Mouse (Mus musculus): ENCODE measurements around the gene Dnajc17. TPM values are rescaled to one million over a fixed set of nuclear protein-coding genes. Genes with fewer than 3 reads are reported as not detected.
A peak's percentile ranks its signal among the peaks of the same experiment; 100 is the strongest.

Gene Dnajc17
- total RNA-seq, 4 experiments from 2014 or later, result 7.5 to 8.5 (median 8.0) TPM

DNA sequence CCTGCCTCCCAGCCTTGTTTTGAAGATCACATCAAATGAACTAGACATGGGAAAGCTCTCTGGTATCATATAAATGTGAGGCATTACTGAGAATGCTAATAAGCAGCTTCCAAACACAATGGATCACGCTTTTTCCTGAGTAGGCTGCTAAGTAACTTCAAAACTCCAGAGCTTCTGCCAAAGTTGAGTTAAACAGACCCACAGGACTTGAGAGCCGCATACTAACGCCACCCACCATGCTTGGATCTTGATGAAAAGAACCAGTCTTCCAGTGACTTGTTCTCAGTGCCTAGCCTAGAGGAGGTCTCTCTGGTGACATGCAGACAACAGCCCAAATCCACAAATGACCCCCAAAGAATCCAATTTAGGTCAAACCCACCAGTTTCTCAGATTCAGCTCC, 9.7 kb downstream of the Dnajc17 start:
- no peak for DNase-seq (ENCODE audit: low spot score in 2 of 2)

DNA sequence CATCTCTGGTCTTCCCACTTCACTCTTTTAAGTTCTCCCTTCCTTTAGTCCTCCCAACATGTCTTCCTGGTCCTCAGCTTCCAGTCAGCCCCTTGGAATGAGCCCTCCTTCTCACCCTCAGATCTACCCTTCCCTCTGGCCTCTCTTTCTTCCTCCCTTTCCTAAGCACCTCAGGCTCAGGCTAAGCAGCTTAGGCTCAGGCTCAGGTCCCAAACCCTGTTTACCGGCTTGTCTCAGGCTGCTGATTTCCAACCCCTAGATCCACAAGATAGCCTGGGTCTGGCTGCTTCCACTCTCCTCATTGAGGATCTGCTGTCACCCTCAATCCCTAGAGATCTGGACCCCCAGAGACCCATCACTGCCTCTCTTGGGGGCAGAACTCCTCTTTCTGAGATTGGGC, 10.5 kb downstream of the Dnajc17 start:
- DNase-seq (ENCODE audit: low spot score in 2 of 2), result no peak

DNA sequence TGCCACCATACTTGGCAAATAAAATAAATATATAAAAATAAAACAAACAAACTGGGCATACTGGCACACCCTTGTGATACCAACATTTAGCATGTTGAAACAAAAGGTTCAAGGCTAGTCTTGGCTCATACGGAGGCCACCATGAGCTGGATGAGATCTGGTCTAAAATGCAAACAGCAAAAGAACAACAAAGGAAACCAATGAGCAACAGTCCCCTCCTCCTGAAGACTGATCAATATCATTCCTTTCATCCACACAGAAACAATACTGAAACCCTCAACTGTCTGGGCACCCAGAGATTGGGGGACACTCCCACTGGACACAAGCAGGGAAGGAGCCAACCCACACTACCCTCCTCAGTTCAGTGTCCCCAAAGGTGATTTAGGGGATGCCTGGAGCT, 11.1 kb downstream of the Dnajc17 start:
- DNase-seq (ENCODE audit: low spot score in 2 of 2), result no peak

DNA sequence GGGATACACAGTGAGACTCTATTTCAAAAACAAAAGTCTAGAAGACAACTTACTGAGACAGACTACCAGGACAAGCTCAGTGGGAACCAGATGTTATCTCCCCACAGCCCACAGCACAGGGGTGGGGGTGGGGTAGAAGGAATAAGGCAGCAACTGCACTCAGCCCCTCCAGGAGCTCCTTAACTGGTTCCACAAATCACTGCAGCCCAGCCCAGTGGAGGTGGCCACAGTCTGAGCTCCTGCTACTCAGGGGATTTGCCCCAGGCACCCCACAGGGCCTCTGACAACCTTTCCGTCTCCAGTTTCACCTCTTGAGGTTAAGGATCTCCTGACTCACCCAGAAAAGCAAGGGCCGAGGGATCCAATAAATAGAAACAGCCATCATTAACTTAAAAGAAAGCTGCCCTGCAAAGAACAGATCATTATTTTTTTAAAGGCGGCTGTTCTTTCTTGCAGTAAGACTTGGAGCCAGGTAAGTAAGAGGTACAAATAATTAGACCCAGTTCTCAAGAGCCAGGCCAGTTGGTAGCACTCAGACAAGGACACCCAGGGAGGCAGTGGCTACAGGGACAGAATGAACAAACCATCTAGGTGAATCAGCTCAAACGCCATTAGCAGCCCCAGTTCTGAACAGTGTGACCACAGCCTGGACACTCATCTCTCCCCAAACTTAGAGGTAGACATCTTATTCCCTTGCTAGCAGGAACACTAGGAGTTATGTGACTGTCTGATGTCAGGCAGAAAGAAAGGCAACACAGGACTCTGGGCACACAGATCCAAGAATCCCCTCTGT, 12.1 kb downstream of the Dnajc17 start:
- DNase-seq (ENCODE audit: low spot score in 2 of 2), result no peak

DNA sequence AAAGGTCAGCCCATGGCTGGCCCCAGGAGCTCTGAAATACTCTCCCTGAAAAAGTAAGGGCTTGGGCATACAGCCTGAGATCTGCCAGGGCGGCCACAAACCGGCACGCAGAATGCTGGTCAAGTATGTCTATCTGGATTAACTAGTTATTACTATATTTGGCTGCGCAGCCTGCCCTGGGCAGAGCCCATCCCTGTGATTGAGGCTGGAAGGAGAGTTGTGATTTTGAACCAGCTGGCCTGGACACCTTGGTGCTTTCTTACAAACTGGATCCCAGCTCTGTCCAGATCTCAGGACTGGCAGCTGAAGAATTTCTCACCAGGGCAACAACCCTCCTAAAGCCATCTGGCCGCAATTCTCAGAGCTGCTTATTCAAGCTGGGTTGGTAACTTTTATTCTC, 14.5 kb downstream of the Dnajc17 start:
- peak; percentile 27 to 68 for DNase-seq (ENCODE audit: low spot score in 2 of 2)

DNA sequence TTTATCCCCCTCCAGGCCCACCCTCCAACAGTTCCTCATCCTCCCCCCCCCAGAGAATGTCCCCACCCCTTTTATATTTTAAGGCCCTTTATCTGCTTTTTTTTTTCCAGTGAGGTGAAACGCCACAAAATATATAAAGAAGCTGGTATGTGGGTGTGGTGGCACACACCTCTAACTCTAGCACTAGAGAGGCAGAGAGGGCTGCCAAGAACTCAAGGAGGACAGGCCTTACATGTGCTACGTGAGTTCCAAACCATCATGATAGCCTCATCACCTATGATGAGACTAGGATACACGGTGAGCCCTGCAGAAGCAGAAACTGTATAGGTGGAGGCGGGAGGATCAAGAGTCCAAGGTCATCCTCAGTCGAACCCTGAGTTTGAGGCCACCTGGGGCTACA, 17.6 kb downstream of the Dnajc17 start:
- no peak for DNase-seq (ENCODE audit: low spot score in 2 of 2)

DNA sequence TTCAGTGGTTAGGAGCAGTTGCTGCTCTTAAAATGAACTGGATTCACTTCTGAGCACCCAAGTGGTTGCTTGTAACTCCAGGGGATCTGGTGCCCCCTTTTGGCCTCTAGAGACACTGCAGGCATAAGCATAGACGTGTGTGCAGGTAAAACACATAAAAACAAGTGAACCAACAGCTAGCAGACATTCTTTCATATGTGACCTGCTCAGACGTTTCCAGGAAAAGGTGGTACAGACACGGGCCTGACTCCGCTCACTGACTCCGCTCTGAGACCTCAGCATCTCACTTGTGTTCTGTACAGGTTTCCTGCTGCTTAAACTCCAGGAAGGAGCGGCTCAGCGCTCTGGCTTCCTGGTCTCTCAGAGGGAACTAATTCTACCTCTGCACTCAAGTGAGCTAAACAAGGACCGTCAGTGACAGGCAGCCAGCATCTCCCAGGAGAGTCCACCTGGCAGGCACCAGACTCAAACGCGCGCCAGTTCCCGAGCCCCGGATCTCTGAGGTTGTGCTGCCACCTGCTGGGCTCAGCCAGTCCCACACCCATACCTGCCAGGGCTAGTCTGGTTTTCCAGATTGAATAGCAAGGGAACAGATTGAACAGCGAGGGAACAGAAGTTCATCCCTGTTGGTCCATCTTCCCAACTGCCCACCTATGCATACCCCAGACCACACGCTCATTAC, 19.4 kb downstream of the Dnajc17 start:
- DNase-seq (ENCODE audit: low spot score in 2 of 2), result peak; percentile 75 to 80

DNA sequence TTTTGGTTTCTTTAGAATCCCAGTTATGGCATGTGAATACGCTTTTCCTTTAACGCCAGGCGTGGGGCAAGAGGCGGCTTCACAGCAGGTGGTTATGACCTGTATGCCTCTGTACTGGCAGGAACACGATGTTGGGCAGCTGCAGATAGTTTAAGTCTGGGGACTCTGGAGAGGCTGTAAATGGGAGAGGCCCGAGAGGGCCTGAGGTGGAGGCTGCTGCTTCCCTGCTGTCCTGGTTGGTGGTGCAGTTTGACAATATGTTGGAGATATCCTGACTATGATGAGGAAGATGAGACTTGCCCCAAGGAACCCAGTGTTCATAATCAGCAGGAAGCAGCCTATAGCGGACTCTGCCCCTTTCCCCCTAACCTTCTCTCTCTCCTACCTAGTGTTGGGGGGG, 25.7 kb downstream of the Dnajc17 start:
- no peak for DNase-seq (ENCODE audit: low spot score in 2 of 2)

DNA sequence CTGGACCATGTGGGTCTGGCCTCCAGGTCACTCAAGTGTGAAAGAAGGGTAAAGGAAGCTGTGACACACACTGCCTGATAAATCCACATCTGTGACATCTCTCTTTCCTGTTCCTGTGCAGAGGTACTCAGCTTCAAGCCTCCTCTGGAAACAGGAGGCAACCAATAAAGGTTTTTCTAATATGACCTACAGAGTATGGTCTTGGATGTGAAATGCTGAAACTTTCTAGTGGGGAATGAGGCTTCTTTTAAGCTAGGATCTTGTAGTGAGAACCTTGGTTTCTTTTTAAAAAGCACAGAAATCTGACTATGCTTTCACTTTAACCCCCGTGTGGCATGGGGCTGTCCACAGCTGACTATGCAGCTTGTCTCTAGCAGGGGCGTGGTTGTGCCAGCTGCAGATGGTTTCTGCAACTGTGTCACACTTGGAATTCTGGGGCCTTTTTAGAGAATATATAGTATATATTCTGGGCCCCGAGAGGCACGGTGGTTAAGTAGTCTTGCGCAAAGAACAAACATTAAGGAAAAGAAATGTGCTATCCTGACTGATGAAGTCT, 31.1 kb downstream of the Dnajc17 start:
- no peak for DNase-seq (ENCODE audit: low spot score in 2 of 2)

DNA sequence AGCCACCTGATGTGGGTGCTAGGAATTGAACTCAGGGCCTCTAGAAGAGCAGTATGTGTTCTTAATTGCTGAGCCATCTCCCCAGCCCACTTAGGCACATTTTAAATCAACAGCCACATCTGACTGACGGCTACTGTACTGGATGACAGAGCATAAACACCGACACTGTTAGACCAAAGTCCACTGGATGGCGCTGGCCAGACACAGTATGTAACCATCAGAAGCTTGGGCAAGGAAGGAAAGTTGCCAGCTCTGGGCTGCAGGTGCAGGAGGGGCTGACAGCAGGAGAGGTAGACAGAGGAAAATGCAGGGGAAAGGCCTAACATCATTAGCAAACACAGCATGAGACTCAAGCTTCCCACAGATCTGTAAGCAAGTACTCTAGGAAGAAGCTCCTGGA, 31.8 kb downstream of the Dnajc17 start:
- DNase-seq (ENCODE audit: low spot score in 2 of 2), result no peak

DNA sequence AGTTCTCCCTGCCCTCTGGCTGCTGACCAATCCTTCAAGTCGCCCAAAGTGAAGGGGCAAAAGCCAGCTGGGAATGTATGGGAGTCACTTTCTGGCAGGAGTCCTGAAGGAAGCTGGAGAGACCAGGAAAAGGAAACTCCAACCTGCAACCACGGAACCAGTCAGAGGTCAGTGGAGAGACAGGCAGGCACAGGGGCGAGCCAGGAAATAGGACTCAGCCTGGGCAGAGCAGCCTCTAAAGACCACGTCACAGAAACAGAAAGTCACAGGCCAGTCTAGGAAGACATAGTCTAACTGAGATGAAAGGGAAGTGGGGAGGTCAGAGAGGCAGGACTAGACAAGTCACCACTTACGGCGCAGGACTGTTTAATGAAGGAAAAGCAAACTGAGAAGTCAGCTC, 33.0 kb downstream of the Dnajc17 start:
- no peak for DNase-seq (ENCODE audit: low spot score in 2 of 2)

DNA sequence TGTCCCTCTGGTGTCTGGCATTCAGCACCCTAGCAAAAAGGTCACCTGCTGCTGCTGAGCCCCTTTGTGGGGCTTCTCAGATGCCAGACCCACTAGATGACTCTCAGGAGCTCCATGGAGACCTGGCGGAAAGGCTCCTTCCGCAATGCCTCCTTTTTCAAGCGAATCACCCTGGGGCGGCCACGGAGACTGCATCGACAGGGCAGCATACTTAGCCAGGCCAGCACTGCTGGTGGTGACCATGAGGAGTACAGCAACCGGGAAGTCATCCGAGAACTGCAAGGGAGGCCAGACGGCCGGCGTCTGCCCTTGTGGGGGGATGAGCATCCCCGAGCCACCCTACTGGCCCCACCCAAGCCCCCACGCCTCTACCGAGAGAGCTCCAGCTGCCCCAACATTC, 33.7 kb downstream of the Dnajc17 start:
- no peak for DNase-seq (ENCODE audit: low spot score in 2 of 2)

DNA sequence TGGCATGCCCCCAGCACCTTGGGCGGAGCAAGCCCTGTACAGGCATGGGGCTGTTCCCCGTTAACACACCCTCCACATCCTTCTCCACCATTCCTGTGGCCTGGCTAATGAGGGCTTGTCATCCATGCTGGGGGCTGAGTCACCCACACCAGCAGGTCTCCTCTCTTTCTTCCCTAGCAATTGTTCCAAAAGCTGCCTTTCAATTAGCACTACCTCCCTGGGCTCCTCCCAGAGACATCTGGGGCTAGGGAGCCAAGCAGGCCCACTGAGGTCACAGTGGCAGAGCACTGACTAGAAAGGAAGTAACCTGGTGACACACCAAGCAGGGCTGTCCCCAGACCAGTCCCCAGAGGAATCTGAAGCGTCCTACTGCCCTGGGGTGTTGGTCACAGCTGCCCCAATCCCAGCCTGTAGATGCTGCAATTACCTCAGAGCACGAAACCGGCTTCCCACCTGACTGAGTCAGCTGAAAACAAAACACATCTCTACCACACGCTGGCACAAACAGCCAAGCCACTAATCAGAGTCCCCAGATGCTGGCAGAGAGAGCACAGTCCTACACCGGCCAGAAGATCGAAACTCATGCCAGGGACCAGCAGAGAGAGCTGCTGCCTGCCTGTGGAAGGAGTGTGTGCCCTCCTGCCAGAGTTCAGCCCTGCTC, 34.5 kb downstream of the Dnajc17 start, which contains the start of gene Gm14137:
Gene Gm14137 (plus strand): TSS at position 519 of the 661 bp plus-strand sequence.
- DNase-seq (ENCODE audit: low spot score in 2 of 2), result no peak

DNA sequence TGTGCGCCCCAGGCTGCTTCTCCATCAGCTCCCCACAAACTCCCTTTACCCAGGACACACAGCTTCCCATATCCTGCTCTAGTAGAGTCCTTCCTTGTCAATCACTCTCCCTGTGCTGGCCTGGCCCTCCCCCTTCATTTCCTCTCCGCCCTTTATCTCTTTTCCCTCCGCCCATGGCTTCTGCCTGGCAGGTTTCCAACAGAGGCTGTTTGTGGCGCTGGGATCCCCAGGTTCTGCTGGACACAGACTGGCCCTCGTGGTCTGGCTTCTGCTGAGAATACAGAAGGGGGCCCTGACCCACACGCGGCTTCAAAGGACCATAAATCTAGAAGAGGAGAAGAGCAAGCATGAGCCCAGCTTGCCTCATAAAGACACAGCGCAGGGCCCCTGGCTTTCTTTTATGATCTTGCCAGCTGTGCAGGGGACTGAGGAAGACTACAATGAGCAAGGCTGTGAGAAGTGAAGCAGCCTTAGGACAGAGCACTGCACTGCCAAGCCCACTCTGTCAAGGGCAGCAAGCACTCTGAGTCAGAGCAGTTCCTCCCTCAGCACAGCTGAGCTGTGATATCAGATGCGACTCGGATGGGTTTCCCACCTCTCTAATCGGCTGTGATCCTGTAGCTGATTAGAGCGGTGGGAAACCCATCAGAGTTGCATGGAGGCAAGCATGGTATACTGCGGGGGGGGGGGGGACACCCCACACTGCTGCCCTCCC, 35.6 kb downstream of the Dnajc17 start:
- DNase-seq (ENCODE audit: low spot score in 2 of 2), result peak in 1 of 2 experiments; percentile 21

DNA sequence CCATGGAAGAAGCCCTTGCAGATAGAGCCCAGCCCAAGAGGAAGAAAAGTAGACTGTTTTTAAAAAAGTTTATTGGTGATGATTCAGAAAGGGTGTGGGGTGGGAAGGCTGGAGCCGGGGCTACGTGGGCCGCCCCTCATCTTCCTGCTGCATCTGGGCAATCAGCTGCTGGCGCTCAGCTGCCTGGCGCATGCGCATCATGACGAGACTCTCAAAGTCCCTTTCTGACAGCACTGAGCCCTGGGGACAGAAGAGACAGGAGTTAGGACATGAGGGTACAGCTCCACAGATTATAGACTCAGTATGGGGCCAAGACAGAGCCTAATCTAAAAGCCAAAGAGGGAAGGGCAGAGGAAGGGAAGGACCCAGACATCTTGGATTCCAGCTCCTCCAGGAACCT, 36.1 kb downstream of the Dnajc17 start:
- DNase-seq (ENCODE audit: low spot score in 2 of 2), result no peak

DNA sequence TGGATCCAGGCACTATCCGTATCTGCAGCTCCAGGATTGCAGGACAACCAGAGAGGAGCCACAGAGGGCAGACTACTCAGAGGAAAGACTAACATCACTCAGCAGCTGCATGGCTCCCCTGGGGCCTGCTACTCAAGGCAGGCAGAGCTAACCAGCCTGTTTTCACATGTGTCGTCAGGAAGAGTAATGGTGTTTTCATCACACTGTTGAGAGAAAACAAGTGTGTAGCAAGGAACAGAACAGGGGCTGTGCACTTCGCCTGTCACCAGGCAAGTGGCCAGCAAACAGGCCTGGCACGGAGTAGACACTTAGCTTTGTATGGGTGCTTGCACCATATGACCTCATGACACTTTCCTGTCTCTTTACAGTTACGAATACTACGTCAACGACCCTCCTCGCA, 37.0 kb downstream of the Dnajc17 start:
- no peak for DNase-seq (ENCODE audit: low spot score in 2 of 2)

DNA sequence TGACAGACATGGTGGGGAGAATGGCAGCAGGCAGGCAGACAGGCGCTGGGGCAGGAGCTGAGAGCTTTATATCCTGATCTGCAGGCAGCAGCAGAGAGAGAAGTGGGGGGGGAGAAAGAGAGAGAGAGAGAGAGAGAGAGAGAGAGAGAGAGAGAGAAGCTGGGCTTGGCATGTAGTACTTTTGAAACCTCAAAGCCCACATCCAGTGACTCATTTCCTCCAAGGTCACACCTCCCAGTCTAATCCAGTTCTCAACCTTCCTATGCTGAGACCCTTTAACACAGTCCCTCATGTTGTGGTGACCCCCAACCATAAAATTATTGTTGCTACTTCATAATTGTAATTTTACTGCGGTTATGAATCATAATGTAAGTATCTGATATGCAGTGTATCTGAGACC, 38.3 kb downstream of the Dnajc17 start:
- no peak for DNase-seq (ENCODE audit: low spot score in 2 of 2)

DNA sequence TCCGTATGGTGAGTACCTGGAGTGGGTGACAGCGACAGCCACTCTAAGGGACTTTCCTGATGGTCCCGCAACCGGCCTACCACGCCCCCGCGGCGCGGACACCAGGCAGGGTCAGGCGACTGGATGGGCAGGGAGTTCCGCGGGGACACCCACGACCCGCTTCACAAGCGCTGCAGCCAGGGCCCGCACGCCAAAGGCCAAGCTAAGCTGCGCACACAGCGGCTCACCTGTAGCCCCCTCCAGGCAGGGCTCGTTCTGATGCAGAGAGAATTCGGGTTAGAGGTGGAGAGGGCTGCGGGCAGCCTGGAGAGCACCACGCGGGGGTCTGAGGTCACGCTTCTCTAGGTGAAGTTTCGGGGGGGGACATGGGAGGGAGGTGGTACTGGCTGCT, 40.7 kb downstream of the Dnajc17 start:
- DNase-seq (ENCODE audit: low spot score in 2 of 2), result no peak

DNA sequence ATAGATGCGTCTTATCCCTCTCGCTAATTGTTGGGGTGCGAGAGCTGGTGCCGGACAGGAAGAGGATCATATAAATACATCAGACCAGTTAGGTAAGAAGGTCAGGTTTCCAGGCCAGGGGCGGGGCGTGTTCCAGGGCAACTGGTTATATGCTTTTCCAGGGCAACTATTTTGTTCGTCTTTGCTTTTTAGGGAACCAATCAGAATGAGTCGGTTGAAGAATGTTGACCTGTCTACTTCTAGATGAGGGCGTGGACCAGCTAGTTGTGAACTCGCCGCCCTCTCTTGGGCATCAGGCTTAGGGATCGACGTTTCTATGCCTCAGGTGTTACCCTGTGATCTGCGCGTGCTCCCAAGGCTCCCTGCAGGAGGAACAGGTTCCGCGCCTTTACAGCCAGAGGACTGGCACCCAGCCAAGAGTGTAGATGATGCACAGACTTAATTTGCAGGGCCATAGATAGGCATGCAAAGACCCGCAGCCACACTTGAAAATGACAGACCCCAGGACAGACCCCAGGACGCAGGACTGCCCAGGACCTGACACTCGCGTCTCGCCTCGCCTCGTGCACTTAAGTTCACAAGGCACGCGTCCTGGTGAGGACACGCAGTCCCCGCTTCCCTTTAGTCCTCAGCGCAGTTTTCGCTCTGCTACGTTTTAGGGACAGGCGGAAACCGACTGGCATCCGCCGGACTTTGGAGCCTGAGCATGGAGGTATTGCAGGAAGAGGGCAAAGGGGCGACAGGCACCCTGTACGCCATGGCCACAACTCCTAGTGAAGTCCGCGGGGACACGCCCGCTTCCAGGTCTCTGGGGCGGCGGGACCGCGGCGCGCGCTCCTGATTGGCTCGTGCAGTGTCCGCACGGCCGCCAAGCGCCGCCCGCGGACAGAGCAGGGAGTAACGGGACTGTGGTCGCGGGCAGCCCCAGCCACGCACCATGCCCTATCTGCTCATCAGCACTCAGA, 41.4 kb downstream of the Dnajc17 start, which contains the start of gene Gchfr:
Gene Gchfr (plus strand): TSS at position 873 of the 965 bp plus-strand sequence.
- DNase-seq (ENCODE audit: low spot score in 2 of 2), result peak; percentile 20 to 34

DNA sequence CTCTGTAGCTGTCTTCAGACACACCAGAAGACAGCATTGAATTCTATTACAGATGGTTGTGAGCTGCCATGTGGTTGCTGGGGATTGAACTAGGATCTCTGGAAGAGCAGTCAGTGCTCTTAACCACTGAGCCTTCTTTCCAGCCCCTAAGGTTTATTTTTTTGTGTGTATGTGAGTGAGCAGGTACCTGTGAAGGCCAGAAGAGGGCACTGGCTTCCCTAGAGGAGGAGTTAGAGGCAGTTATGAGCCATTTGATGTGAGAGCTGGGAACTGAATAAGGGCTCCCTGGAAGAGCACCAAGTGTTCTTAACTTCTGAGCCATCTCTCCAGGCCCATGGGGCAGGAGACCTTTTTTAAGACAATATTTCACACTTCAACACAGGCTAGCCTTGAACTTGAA, 43.2 kb downstream of the Dnajc17 start:
- DNase-seq (ENCODE audit: low spot score in 2 of 2), result no peak

Measured in gastrocnemius, adult 8-10 months (tissue).